Mouse (Mus musculus) midbrain, postnatal 0 days (tissue): ENCODE measurements around the gene Olfr1375. TPM values are rescaled to one million over a fixed set of nuclear protein-coding genes. Genes with fewer than 3 reads are reported as not detected.
"Not testable (repeated sequence)": the region's sequence is repeated elsewhere in the genome, so short reads cannot be mapped to it uniquely, and the experiment has no call there.

Experiments used
- ATAC-seq: fragments of 200-750 bp; cut with Nextera tagmentation; 2 replicates; pipeline ENCODE4 v1.8.0; 2017; ENCODE audit warnings: moderate number of reproducible peaks, mild to moderate bottlenecking, moderate TSS enrichment, moderate library complexity; ENCODE audit not compliant: low FRiP score
- DNase-seq: peaks from one replicate; pipeline ENCODE4 v3.0.0-alpha.2; 2015; ENCODE audit warnings: low spot score
- H3K27ac ChIP-seq: fragments of 300-500 bp; sonication (generic); 2 replicates; pipeline ENCODE4 v1.5.1; 2014; ENCODE audit warnings: low read depth, mild to moderate bottlenecking, low read length, mixed read lengths
- H3K27me3 ChIP-seq: fragments of 300-500 bp; sonication (generic); 2 replicates; pipeline ENCODE4 v1.6.1; 2014; ENCODE audit warnings: low read length, control low read depth, mixed read lengths; ENCODE audit not compliant: insufficient read depth
- H3K36me3 ChIP-seq: fragments of 300-500 bp; sonication (generic); 2 replicates; pipeline ENCODE4 v1.6.1; 2014; ENCODE audit warnings: low read length, control low read depth, mixed read lengths; ENCODE audit not compliant: insufficient read depth
- H3K4me1 ChIP-seq: fragments of 300-500 bp; sonication (generic); 2 replicates; pipeline ENCODE4 v1.6.1; 2014; ENCODE audit warnings: mild to moderate bottlenecking, control low read depth, antibody characterized with exemption, low read length, mixed read lengths; ENCODE audit not compliant: insufficient read depth
- H3K4me2 ChIP-seq: fragments of 300-500 bp; sonication (generic); 2 replicates; pipeline ENCODE4 v1.6.1; 2014; ENCODE audit warnings: low read depth, mild to moderate bottlenecking, low read length, mixed read lengths; ENCODE audit not compliant: poor library complexity, severe bottlenecking
- H3K4me3 ChIP-seq: fragments of 300-500 bp; sonication (generic); 2 replicates; pipeline ENCODE4 v1.5.1; 2014; ENCODE audit warnings: low read depth, mild to moderate bottlenecking, low read length, moderate library complexity
- H3K9ac ChIP-seq: fragments of 300-500 bp; sonication (generic); replicated peaks from 2 replicates; pipeline ENCODE4 v1.6.1; 2014; ENCODE audit warnings: mild to moderate bottlenecking, low read length, moderate library complexity, mixed read lengths; ENCODE audit not compliant: poor library complexity, severe bottlenecking
- H3K9me3 ChIP-seq: fragments of 300-500 bp; sonication (generic); 2 replicates; pipeline ENCODE4 v1.6.1; 2016; ENCODE audit warnings: low read length, control low read depth
- CTCF ChIP-seq: IDR thresholded peaks from 2 replicates; pipeline ENCODE4 v1.5.1; 2016; ENCODE audit warnings: antibody characterized with exemption, mild to moderate bottlenecking
- WGBS: fragments of 180-500 bp; shearing (Covaris S2); extraction: QIAGEN DNeasy Blood & Tissue Kit; methylation state at CpG from one replicate; pipeline ENCODE4 v1.1.7; 2014; 5-methylcytosine and 5-hydroxymethylcytosine counted together
- polyA plus RNA-seq: library from polyadenylated mRNA; unstranded; fragments of >200 nt; fragmentation: Nextera tagmentation; extraction: Ambion mirVana; gene quantifications from 2 replicates; pipeline ENCODE4 v1.2.1, GENCODE M21; 2015
- total RNA-seq: library from RNA; depleted of rRNA; stranded (reverse); fragments of >200 nt; gene quantifications from 2 replicates; pipeline ENCODE4 v1.2.3, GENCODE M21; 2014; rRNA removed

The Olfr1375 gene
- total RNA-seq (not detected in 2 replicates), polyA plus RNA-seq (not detected in 2 replicates)

GRCm38 (mm10) chr11:51047809-51048208 lies at the start of gene Olfr1375:
TSS of gene Olfr1375 (plus strand) at chr11:51048109.
- H3K4me3 ChIP-seq, H3K9ac ChIP-seq, H3K27me3 ChIP-seq, DNase-seq, H3K9me3 ChIP-seq, H3K4me1 ChIP-seq, H3K36me3 ChIP-seq, ATAC-seq, H3K27ac ChIP-seq, H3K4me2 ChIP-seq: not testable (repeated sequence)
- 79% methylated on average over 3 of the region's 3 CpGs for WGBS

- H3K9ac ChIP-seq, result no peak within 1 kb of the TSS
- no peak within 1 kb of the TSS for H3K27ac ChIP-seq
- H3K4me2 ChIP-seq, result no peak within 1 kb of the TSS
- DNase-seq (no peak), ATAC-seq (no peak)
- no peak within 1 kb of the TSS for H3K4me3 ChIP-seq
- no peak for TF ChIP-seq CTCF
- 80% methylated on average over 5 of the region's 5 CpGs for WGBS
- H3K9me3 ChIP-seq, result no peaks in the 10 kb centered on the region
- H3K27me3 ChIP-seq, result no peaks in the 10 kb centered on the region
- H3K36me3 ChIP-seq, result no peaks in the 10 kb centered on the region
- no peaks in the 10 kb centered on the region for H3K4me1 ChIP-seq
These were observed 44.6 kb upstream of the Olfr1375 start, which contains the start of gene Olfr51 for GRCm38 (mm10) chr11:51003296-51003695. TSS of gene Olfr51 (plus strand) at chr11:51003596.

GRCm38 (mm10) chr11:51011821-51012220 lies 36.1 kb upstream of the Olfr1375 start:
- Histone ChIP-seq H3K9me3 (no peaks in the 10 kb centered on the region), H3K4me3 (no peak overlapping the region), H3K36me3 (no peaks in the 10 kb centered on the region), H3K27ac (no peak overlapping the region), H3K9ac (no peak overlapping the region), H3K27me3 (no peaks in the 10 kb centered on the region), H3K4me2 (no peak overlapping the region), H3K4me1 (no peaks in the 10 kb centered on the region)
- TF ChIP-seq CTCF, result no peak
- 68% methylated on average over 5 of the region's 5 CpGs for whole genome bisulfite sequencing
- peak; percentile 58 for DNase-seq
- ATAC-seq, result no peak

GRCm38 (mm10) chr11:51013936-51014335 lies 34.0 kb upstream of the Olfr1375 start, which contains the start of gene Olfr54:
TSS of gene Olfr54 (plus strand) at chr11:51014236.
- no peak for TF ChIP-seq CTCF
- no peak within 1 kb of the TSS for H3K27ac ChIP-seq
- H3K27me3 ChIP-seq, result no peaks in the 10 kb centered on the region
- H3K9me3 ChIP-seq, result no peaks in the 10 kb centered on the region
- no peak within 1 kb of the TSS for H3K9ac ChIP-seq
- ATAC-seq, result no peak
- no peaks in the 10 kb centered on the region for H3K4me1 ChIP-seq
- H3K36me3 ChIP-seq, result no peaks in the 10 kb centered on the region
- no peak within 1 kb of the TSS for H3K4me2 ChIP-seq
- no peak for DNase-seq
- WGBS, result 61% methylated on average over 1 of the region's 1 CpGs
- H3K4me3 ChIP-seq, result no peak within 1 kb of the TSS

GRCm38 (mm10) chr11:51016341-51016740 lies 31.6 kb upstream of the Olfr1375 start:
- TF ChIP-seq CTCF, result no peak
- no peak overlapping the region for H3K4me3 ChIP-seq
- WGBS, result 67% methylated on average over 2 of the region's 2 CpGs
- H3K36me3 ChIP-seq, result no peaks in the 10 kb centered on the region
- H3K9ac ChIP-seq, result no peak overlapping the region
- no peak overlapping the region for H3K27ac ChIP-seq
- no peak for DNase-seq
- no peaks in the 10 kb centered on the region for H3K4me1 ChIP-seq
- no peaks in the 10 kb centered on the region for H3K9me3 ChIP-seq
- no peaks in the 10 kb centered on the region for H3K27me3 ChIP-seq
- no peak for ATAC-seq
- H3K4me2 ChIP-seq, result no peak overlapping the region

GRCm38 (mm10) chr11:51026811-51027210 lies 21.1 kb upstream of the Olfr1375 start:
- not testable (repeated sequence) for H3K9me3 ChIP-seq, H3K27me3 ChIP-seq, H3K4me3 ChIP-seq, H3K4me2 ChIP-seq, H3K4me1 ChIP-seq, ATAC-seq, H3K9ac ChIP-seq, DNase-seq, H3K36me3 ChIP-seq, H3K27ac ChIP-seq
- 92% methylated on average over 11 of the region's 11 CpGs for WGBS

GRCm38 (mm10) chr11:51029381-51029780 lies 18.5 kb upstream of the Olfr1375 start:
- not testable (repeated sequence) for H3K9ac ChIP-seq, DNase-seq, H3K4me2 ChIP-seq, H3K36me3 ChIP-seq, ATAC-seq, H3K9me3 ChIP-seq, H3K4me1 ChIP-seq, H3K4me3 ChIP-seq, H3K27me3 ChIP-seq, H3K27ac ChIP-seq
- WGBS, result 50% methylated on average over 8 of the region's 8 CpGs
